Mouse (Mus musculus) 416B (cell line): Measurements from ENCODE around the gene Gabarapl1.
A peak's percentile ranks its signal among the peaks of the same experiment; 100 is the strongest.

ENCODE experiments used
- DNase-seq: peaks from one replicate; pipeline ENCODE4 v3.0.0; 2011; ENCODE audit warnings: low read depth

The Gabarapl1 gene

GRCm38 (mm10) chr6:129535723-129536122, 2.8 kb downstream of the Gabarapl1 start:
- peak; percentile 57 for DNase-seq

DNA sequence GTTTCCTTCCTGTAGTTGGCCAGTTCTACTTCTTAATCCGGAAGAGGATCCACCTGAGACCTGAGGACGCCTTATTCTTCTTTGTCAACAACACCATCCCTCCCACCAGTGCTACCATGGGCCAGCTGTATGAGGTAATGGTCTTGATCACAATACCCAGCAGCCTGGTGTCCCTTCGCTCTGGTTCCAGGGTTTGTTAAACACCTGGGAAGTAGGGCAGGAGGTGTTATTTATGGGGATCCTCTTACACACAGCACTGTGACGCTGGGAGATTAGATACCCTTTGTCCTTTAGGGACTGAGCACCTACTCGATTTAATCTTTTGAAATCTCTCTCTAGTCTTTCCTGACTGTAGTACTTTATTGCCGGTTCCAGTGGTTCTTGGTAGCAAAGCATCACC, 5.6 kb downstream of the Gabarapl1 start:
- DNase-seq: no peak

GRCm38 (mm10) chr6:129541931-129542330, 9.0 kb downstream of the Gabarapl1 start:
- no peak for DNase-seq

DNA sequence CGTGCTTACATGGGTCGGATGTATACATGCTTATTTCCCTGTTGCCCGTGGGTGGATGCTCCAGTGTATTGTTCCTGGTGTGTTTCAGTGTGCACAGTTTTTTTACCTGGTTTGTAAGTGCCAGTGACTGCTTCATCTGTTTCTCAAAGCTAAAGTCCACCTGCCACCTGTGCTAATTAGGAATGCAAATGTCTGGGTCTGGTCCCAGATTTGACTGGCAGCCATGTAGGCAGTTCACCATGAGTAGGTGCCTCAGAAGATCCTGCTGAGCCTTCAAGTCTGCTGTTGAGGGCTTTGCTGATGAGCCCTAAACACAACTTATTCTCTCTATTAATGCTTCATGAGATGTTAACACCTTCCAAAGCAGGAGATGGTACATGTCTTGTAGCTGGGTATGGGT, 9.6 kb downstream of the Gabarapl1 start:
- DNase-seq: no peak

- peak; percentile 65 for DNase-seq
Measured at GRCm38 (mm10) chr6:129543709-129544606, 11.0 kb downstream of the Gabarapl1 start.

DNA sequence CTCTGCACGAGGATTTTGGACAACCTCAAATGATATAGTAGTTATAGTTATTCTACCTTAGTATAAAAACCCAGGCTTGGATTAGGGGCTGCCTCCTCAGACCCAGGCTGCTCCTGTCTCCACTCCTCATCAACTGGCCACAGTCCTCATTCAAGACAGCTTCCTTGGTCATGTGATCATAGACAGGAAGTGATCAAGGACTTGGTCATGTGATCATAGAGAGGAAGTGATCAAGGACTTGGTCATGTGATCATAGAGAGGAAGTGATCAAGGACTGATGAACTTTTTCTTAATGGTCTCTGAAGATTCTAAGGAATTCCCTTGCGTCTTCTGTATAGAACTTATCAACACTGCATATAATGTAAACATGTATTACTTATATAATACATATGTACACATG, 14.3 kb downstream of the Gabarapl1 start:
- DNase-seq: no peak

GRCm38 (mm10) chr6:129548009-129548408, 15.0 kb downstream of the Gabarapl1 start:
- peak; percentile 54 for DNase-seq

GRCm38 (mm10) chr6:129557298-129558023, 24.5 kb downstream of the Gabarapl1 start:
- DNase-seq: no peak

- DNase-seq: peak; percentile 77
Measured at GRCm38 (mm10) chr6:129558946-129559640, 26.1 kb downstream of the Gabarapl1 start.

DNA sequence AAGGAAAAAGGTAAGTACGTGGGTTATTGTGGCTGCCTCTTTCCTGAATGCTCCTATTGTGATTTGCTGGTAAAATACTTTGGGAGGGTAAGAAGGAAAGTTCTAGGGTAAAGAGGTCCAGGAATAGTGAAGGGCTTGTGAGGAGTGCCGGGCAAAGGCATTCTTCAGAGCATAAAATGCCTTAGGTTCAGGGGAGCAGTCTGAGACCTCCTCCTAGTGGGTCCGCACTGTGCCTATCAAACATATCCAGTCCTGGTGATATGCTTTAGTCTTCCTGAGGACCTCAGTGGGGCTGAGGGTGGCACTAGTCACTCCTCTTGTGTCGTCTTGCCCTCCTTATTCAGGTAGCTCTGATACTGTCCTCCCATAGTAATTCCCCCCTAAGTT, 26.7 kb downstream of the Gabarapl1 start:
- DNase-seq: no peak

GRCm38 (mm10) chr6:129565257-129565656, 32.3 kb downstream of the Gabarapl1 start:
- no peak for DNase-seq

GRCm38 (mm10) chr6:129575315-129575714, 42.4 kb downstream of the Gabarapl1 start:
- peak; percentile 59 for DNase-seq

DNA sequence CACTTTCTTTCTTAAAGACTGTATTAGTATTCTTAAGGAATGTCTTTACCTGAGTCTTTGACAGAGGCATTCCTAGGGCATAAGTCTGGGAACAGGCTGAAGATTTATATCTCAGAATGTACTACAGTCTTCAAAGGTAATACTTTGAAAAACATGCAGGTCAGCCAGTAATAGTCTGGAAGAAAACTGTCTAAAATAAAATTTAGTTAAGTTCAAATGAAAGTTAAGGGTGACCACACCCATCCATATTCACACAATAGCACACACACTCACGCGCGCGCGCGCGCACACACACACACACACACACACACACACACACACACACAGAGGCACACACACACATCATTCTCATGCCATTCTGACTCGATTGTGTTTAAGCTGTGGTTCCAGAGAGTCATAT, 44.6 kb downstream of the Gabarapl1 start, which contains the start of gene Klre1:
Gene Klre1 (plus strand): TSS at position 301 of the 400 bp plus-strand sequence.
- no peak for DNase-seq

GRCm38 (mm10) chr6:129581274-129581673, 48.3 kb downstream of the Gabarapl1 start:
- peak; percentile 73 for DNase-seq

GRCm38 (mm10) chr6:129581896-129582295, 48.9 kb downstream of the Gabarapl1 start:
- DNase-seq: peak; percentile 54

GRCm38 (mm10) chr6:129583014-129583413, 50.1 kb downstream of the Gabarapl1 start:
- peak; percentile 23 for DNase-seq

DNA sequence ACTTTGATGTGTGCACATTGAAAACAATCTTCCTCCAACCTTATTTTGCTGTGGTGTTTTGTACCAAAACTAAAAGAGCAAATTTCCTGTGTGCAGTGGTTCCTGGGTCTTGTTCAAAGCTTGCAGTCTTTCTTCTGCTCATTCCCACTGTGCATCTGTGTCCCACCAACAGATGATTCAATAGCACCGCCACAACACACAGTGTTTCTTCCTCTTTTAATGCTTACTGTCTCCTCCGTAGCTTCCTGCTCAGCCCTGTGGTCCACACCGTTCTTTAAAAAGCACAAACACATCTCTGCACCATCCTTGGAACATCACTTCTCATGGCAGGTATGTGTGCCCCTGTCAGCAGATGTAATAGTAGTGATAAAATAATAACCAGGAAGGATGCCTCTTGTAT, 58.5 kb downstream of the Gabarapl1 start, which contains the start of gene Klrd1:
Gene Klrd1 (plus strand): TSS at position 275 of the 400 bp plus-strand sequence.
- DNase-seq: peak; percentile 63
